In the genomic region with DNA sequence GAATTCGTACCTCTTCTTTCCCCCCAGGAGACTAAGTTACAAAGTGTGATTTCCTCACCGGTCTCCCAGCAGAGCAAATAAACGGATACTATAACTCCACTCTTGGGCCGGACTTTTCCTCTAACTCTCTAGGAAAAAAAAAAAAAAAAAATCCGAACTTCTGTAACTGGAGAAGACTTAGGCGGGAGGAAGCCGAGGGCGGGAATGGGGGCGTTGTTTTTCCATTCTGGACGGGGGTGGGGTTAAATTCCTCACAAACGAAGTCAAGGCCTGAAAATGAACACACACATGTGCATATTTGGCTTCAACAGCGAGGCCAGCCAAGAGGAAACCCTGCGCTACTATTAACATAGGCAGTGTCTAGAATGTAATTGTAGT, we compare ENCODE assay signal across 8 mouse cellular contexts. TPM values are rescaled to one million over a fixed set of nuclear protein-coding genes. Genes with fewer than 3 reads are reported as not detected.
DNase-seq lines count a peak whose midpoint lies in the region; ATAC-seq and TF ChIP-seq lines count a peak whose summit lies in the region.

No protein-coding gene starts in this region.

- H3K36me3 ChIP-seq in spleen, adult 2 months (ENCODE audit: control insufficient read depth, insufficient read depth, low read length): peaks cover 2% of the 10 kb centered on the region; the same call in 1 of the 2 replicates
- 0 out of 2 replicates have a peak, but pooled peaks cover 3% of the 10 kb centered on the region for H3K36me3 ChIP-seq in intestine, embryonic 14.5 days (ENCODE audit: control insufficient read depth, insufficient read depth, low read length)
- peaks cover 3% of the 10 kb centered on the region; the same call in 1 of the 2 replicates for H3K36me3 ChIP-seq in liver, postnatal 0 days (replicated peaks; ENCODE audit: insufficient read depth, low read length)
- H3K36me3 ChIP-seq in neural tube, embryonic 12.5 days: no peaks in the 10 kb centered on the region; the same call in 1 of the 2 replicates

- H3K27ac ChIP-seq in spleen, adult 2 months (ENCODE audit: insufficient read depth, low read length): peak overlapping the region; percentile 80
- H3K27ac ChIP-seq in intestine, embryonic 14.5 days (ENCODE audit: low read depth): peak overlapping the region; percentile 97
- peak overlapping the region; percentile 93 for H3K27ac ChIP-seq in liver, postnatal 0 days (ENCODE audit: low read depth)
- peak overlapping the region; percentile 59; the same call in 1 of the 2 replicates for H3K27ac ChIP-seq in neural tube, embryonic 12.5 days

- H3K4me2 ChIP-seq in intestine, embryonic 14.5 days (ENCODE audit: low read length): peak overlapping the region; percentile 85
- peak overlapping the region; percentile 92 for H3K4me2 ChIP-seq in liver, postnatal 0 days (ENCODE audit: low read depth, low read length)
- peak overlapping the region; percentile 74 for H3K4me2 ChIP-seq in neural tube, embryonic 12.5 days (replicated peaks)

- no peaks in the 10 kb centered on the region for H3K27me3 ChIP-seq in spleen, adult 2 months (ENCODE audit: control insufficient read depth, insufficient read depth, low read length)
- no peaks in the 10 kb centered on the region for H3K27me3 ChIP-seq in intestine, embryonic 14.5 days (replicated peaks; ENCODE audit: control insufficient read depth, insufficient read depth, low read length)
- H3K27me3 ChIP-seq in liver, postnatal 0 days (ENCODE audit: insufficient read depth, low read length): no peaks in the 10 kb centered on the region
- H3K27me3 ChIP-seq in neural tube, embryonic 12.5 days (replicated peaks): no peaks in the 10 kb centered on the region

- no peak for TF ChIP-seq POLR2A in spleen, adult 2 months (IDR thresholded peaks at IDR 0.05; ENCODE audit: low read depth, low read length)

- TF ChIP-seq CTCF in spleen, adult 2 months (IDR thresholded peaks at IDR 0.05; ENCODE audit: extremely low read depth, insufficient read depth, insufficient read length, insufficient replicate concordance): no peak
- TF ChIP-seq CTCF in liver, postnatal 0 days (IDR thresholded peaks at IDR 0.05; ENCODE audit: low read depth): no peak

- intact Hi-C loops in gastrocnemius, postnatal 36 days (cut with DNase I): no loop called here

- peak; percentile 56 for ATAC-seq in common myeloid progenitor, adult 5-6 weeks (replicated peaks; ENCODE audit: low read depth, poor library complexity, severe bottlenecking)
- ATAC-seq in intestine, embryonic 14.5 days (replicated peaks; ENCODE audit: low FRiP score, low TSS enrichment, low read depth): peak; percentile 78
- ATAC-seq in liver, postnatal 0 days: peak; percentile 58
- peak; percentile 32 for ATAC-seq in neural tube, embryonic 12.5 days (ENCODE audit: low FRiP score, low read depth)

- H3K9me3 ChIP-seq in intestine, embryonic 14.5 days (ENCODE audit: control insufficient read depth, low read length): no peaks in the 10 kb centered on the region
- H3K9me3 ChIP-seq in liver, postnatal 0 days (ENCODE audit: low read length): no peaks in the 10 kb centered on the region
- H3K9me3 ChIP-seq in neural tube, embryonic 12.5 days: no peaks in the 10 kb centered on the region

- H3K4me3 ChIP-seq in spleen, adult 2 months (ENCODE audit: extremely low read depth, insufficient read depth, insufficient read length): peak overlapping the region; percentile 95
- H3K4me3 ChIP-seq in intestine, embryonic 14.5 days (ENCODE audit: low read depth, low read length): peak overlapping the region; percentile 70
- peak overlapping the region; percentile 85 for H3K4me3 ChIP-seq in liver, postnatal 0 days (ENCODE audit: low read depth, low read length)
- peak overlapping the region; percentile 78 for H3K4me3 ChIP-seq in neural tube, embryonic 12.5 days

- under 1% methylated on average over 13 of the region's 13 CpGs for WGBS in spleen, adult 2 months
- 1% methylated on average over 13 of the region's 13 CpGs for WGBS in intestine, embryonic 14.5 days
- 1% methylated on average over 13 of the region's 13 CpGs for WGBS in liver, postnatal 0 days (ENCODE audit: insufficient replicate concordance)
- WGBS in neural tube, embryonic 12.5 days: under 1% methylated on average over 13 of the region's 13 CpGs

- peak; percentile 20; the same call in 1 of the 2 replicates for TF ChIP-seq EP300 in liver, postnatal 0 days (IDR thresholded peaks at IDR 0.05; ENCODE audit: low read depth)

- no peaks in the 10 kb centered on the region for H3K4me1 ChIP-seq in spleen, adult 2 months (ENCODE audit: control insufficient read depth, insufficient read depth, insufficient read length)
- peaks cover 11% of the 10 kb centered on the region for H3K4me1 ChIP-seq in intestine, embryonic 14.5 days (replicated peaks; ENCODE audit: control insufficient read depth, insufficient read depth, low read length)
- peaks cover 18% of the 10 kb centered on the region for H3K4me1 ChIP-seq in liver, postnatal 0 days (ENCODE audit: insufficient read depth)
- peaks cover 21% of the 10 kb centered on the region for H3K4me1 ChIP-seq in neural tube, embryonic 12.5 days

- DNase-seq in spleen, adult 2 months (ENCODE audit: low read depth in 1 of 2, low spot score in 2 of 2): peak in 1 of 2 experiments; percentile 21
- no peak for DNase-seq in spleen, adult 18-20 months
- peak; percentile 41 to 61 for DNase-seq in gastrocnemius, postnatal 36 days
- no peak for DNase-seq in intestine, embryonic 14.5 days (ENCODE audit: low spot score)
- DNase-seq in liver, postnatal 0 days: peak; percentile 70
- no peak for DNase-seq in right cerebral cortex, postnatal 36 days (ENCODE audit: low spot score in 2 of 2)

- H3K9ac ChIP-seq in intestine, embryonic 14.5 days (ENCODE audit: low read length): peak overlapping the region; percentile 66
- H3K9ac ChIP-seq in liver, postnatal 0 days (replicated peaks): peak overlapping the region; percentile 83
- H3K9ac ChIP-seq in neural tube, embryonic 12.5 days: peak overlapping the region; percentile 78

RNA-seq across cellular contexts. Expression of gene Paip1, which starts 19.1 kb away (rescaled TPM):
- polyA plus RNA-seq in spleen, adult 2 months (2012; rRNA removed): 7.2 and 7.8 TPM in 2 replicates
- 80.4 and 83.4 TPM in 2 replicates for total RNA-seq in common myeloid progenitor, adult 5-6 weeks (2017)
- total RNA-seq in gastrocnemius, postnatal 36 days (2021): 10 to 100 TPM; 82.2 to 89.0 TPM
- 71.8 and 77.1 TPM in 2 replicates for polyA plus RNA-seq in intestine, embryonic 14.5 days (2014; fragmentation: Nextera tagmentation; extraction: Ambion mirVana)
- 34.1 and 39.7 TPM in 2 replicates for polyA plus RNA-seq in liver, postnatal 0 days (2015; fragmentation: Nextera tagmentation; extraction: Ambion mirVana)
- polyA plus RNA-seq in neural tube, embryonic 12.5 days (2016; fragmentation: Nextera tagmentation; extraction: Ambion mirVana): 116 and 156 TPM in 2 replicates

RNA-seq across cellular contexts. Expression of gene 4833420G17Rik, which starts 53.2 kb away (rescaled TPM):
- polyA plus RNA-seq in spleen, adult 2 months (2012; rRNA removed): 22.2 and 24.7 TPM in 2 replicates
- total RNA-seq in common myeloid progenitor, adult 5-6 weeks (2017): 61.4 and 66.7 TPM in 2 replicates
- 1 to 10 TPM; 4.9 to 6.4 TPM for total RNA-seq in gastrocnemius, postnatal 36 days (2021)
- polyA plus RNA-seq in intestine, embryonic 14.5 days (2014; fragmentation: Nextera tagmentation; extraction: Ambion mirVana): 54.8 and 65.2 TPM in 2 replicates
- 18.4 and 18.6 TPM in 2 replicates for polyA plus RNA-seq in liver, postnatal 0 days (2015; fragmentation: Nextera tagmentation; extraction: Ambion mirVana)
- 102 and 108 TPM in 2 replicates for polyA plus RNA-seq in neural tube, embryonic 12.5 days (2016; fragmentation: Nextera tagmentation; extraction: Ambion mirVana)

Comparison
In these comparisons a context has a peak if more than half of its experiments do, and no peak if none do; other contexts are left out.
1. DNase-seq: peak in gastrocnemius, postnatal 36 days (2 of 2) and liver, postnatal 0 days (single experiment); none in spleen, adult 18-20 months (0 of 2), intestine, embryonic 14.5 days (single experiment) and right cerebral cortex, postnatal 36 days (0 of 2).
2. Peak in every context shown above with its lines, with median percentiles within 50 percentile points of each other: H3K27ac ChIP-seq, H3K4me3 ChIP-seq, ATAC-seq, H3K4me2 ChIP-seq and H3K9ac ChIP-seq.